Mouse (Mus musculus) liver, embryonic 16.5 days (tissue): ENCODE results near the gene Atn1. TPM values are rescaled to one million over a fixed set of nuclear protein-coding genes. Genes with fewer than 3 reads are reported as not detected.

Source experiments
- ATAC-seq: fragments of 200-750 bp; cut with Nextera tagmentation; 2 replicates; pipeline ENCODE4 v1.8.0; 2017; ENCODE audit warnings: low read depth, mild to moderate bottlenecking, moderate number of reproducible peaks, moderate library complexity
- H3K27ac ChIP-seq: fragments of 300-500 bp; sonication (generic); 2 replicates; pipeline ENCODE4 v1.5.1; 2014; ENCODE audit warnings: mild to moderate bottlenecking, low read length
- H3K27me3 ChIP-seq: fragments of 300-500 bp; sonication (generic); 2 replicates; pipeline ENCODE4 v1.6.1; 2014; ENCODE audit warnings: low read depth, low read length, mixed read lengths; ENCODE audit not compliant: control insufficient read depth, insufficient read depth
- H3K36me3 ChIP-seq: fragments of 300-500 bp; sonication (generic); 2 replicates; pipeline ENCODE4 v1.6.1; 2014; ENCODE audit warnings: mild to moderate bottlenecking; ENCODE audit not compliant: control insufficient read depth, insufficient read depth
- H3K4me1 ChIP-seq: fragments of 300-500 bp; sonication (generic); 2 replicates; pipeline ENCODE4 v1.6.1; 2014; ENCODE audit warnings: low read depth, low read length, mixed read lengths; ENCODE audit not compliant: control insufficient read depth
- H3K4me2 ChIP-seq: fragments of 300-500 bp; sonication (generic); 2 replicates; pipeline ENCODE4 v1.6.1; 2014; ENCODE audit warnings: low read depth, low read length, mixed read lengths
- H3K4me3 ChIP-seq: fragments of 300-500 bp; sonication (generic); 2 replicates; pipeline ENCODE4 v1.5.1; 2014; ENCODE audit warnings: low read depth, mild to moderate bottlenecking, low read length
- H3K9ac ChIP-seq: fragments of 300-500 bp; sonication (generic); 2 replicates; pipeline ENCODE4 v1.6.1; 2014; ENCODE audit warnings: low read depth, low read length
- H3K9me3 ChIP-seq: fragments of 300-500 bp; sonication (generic); replicated peaks from 2 replicates; pipeline ENCODE4 v1.6.1; 2016; ENCODE audit warnings: low read length; ENCODE audit not compliant: control insufficient read depth
- WGBS: fragments of 180-500 bp; shearing (Covaris S2); extraction: QIAGEN DNeasy Blood & Tissue Kit; methylation state at CpG from one replicate; pipeline ENCODE4 v1.1.7; 2014; ENCODE audit not compliant: insufficient replicate concordance; 5-methylcytosine and 5-hydroxymethylcytosine counted together
- polyA plus RNA-seq: library from polyadenylated mRNA; unstranded; fragments of >200 nt; fragmentation: Nextera tagmentation; extraction: Ambion mirVana; gene quantifications from 2 replicates; pipeline ENCODE4 v1.2.1, GENCODE M21; 2015

Gene Atn1
- polyA plus RNA-seq, 1 experiment from 2014 or later = 1.7 TPM

- WGBS = under 1% methylated on average over 84 of the region's 85 CpGs
- peak; percentile 83 for ATAC-seq
- H3K9ac ChIP-seq = peak overlapping the region; percentile 96
Observed at GRCm38 (mm10) chr6:124745490-124746295, 10.6 kb downstream of the Atn1 start.

GRCm38 (mm10) chr6:124744755-124745321, 11.5 kb downstream of the Atn1 start:
- H3K36me3 ChIP-seq = no peaks in the 10 kb centered on the region
- WGBS = 75% methylated on average over 26 of the region's 26 CpGs
- ATAC-seq = no peak
- no peaks in the 10 kb centered on the region for H3K27me3 ChIP-seq
- H3K4me1 ChIP-seq = peaks cover 29% of the 10 kb centered on the region
- peak overlapping the region; percentile 74 for H3K4me3 ChIP-seq
- peak overlapping the region; percentile 35; the same call in 1 of the 2 replicates for H3K9ac ChIP-seq
- 0 out of 2 replicates have a peak overlapping the region, but pooled peaks have one; percentile 10 for H3K27ac ChIP-seq
- peak overlapping the region; percentile 100 for H3K4me2 ChIP-seq
- no peaks in the 10 kb centered on the region for H3K9me3 ChIP-seq

More at GRCm38 (mm10) chr6:124745490-124746295, 10.6 kb downstream of the Atn1 start:
- H3K4me2 ChIP-seq = peak overlapping the region; percentile 100
- peak overlapping the region; percentile 85 for H3K27ac ChIP-seq
- H3K27me3 ChIP-seq = no peaks in the 10 kb centered on the region
- no peaks in the 10 kb centered on the region for H3K9me3 ChIP-seq
- no peaks in the 10 kb centered on the region for H3K36me3 ChIP-seq
- H3K4me1 ChIP-seq = peaks cover 21% of the 10 kb centered on the region
- peak overlapping the region; percentile 74 for H3K4me3 ChIP-seq

GRCm38 (mm10) chr6:124743647-124744046, 12.7 kb downstream of the Atn1 start:
- WGBS = 80% methylated on average over 8 of the region's 8 CpGs
- no peak overlapping the region for H3K4me3 ChIP-seq
- H3K27ac ChIP-seq = no peak overlapping the region
- no peaks in the 10 kb centered on the region for H3K36me3 ChIP-seq
- no peak for ATAC-seq
- no peaks in the 10 kb centered on the region for H3K9me3 ChIP-seq
- no peak overlapping the region for H3K4me2 ChIP-seq
- H3K27me3 ChIP-seq = no peaks in the 10 kb centered on the region
- peaks cover 41% of the 10 kb centered on the region for H3K4me1 ChIP-seq
- no peak overlapping the region for H3K9ac ChIP-seq

GRCm38 (mm10) chr6:124742839-124743514, 13.3 kb downstream of the Atn1 start:
- WGBS = 80% methylated on average over 15 of the region's 15 CpGs
- Histone ChIP-seq H3K4me1 (peaks cover 45% of the 10 kb centered on the region), H3K36me3 (no peaks in the 10 kb centered on the region), H3K27me3 (no peaks in the 10 kb centered on the region), H3K9ac (no peak overlapping the region), H3K9me3 (no peaks in the 10 kb centered on the region), H3K27ac (no peak overlapping the region), H3K4me2 (no peak overlapping the region), H3K4me3 (no peak overlapping the region)
- no peak for ATAC-seq

GRCm38 (mm10) chr6:124741842-124742241, 14.5 kb downstream of the Atn1 start:
- no peaks in the 10 kb centered on the region for H3K36me3 ChIP-seq
- H3K9me3 ChIP-seq = no peaks in the 10 kb centered on the region
- peak overlapping the region; percentile 96 for H3K27ac ChIP-seq
- peaks cover 45% of the 10 kb centered on the region for H3K4me1 ChIP-seq
- WGBS = 82% methylated on average over 3 of the region's 3 CpGs
- peak overlapping the region; percentile 95 for H3K4me2 ChIP-seq
- peak overlapping the region; percentile 70 for H3K4me3 ChIP-seq
- no peaks in the 10 kb centered on the region for H3K27me3 ChIP-seq
- H3K9ac ChIP-seq = peak overlapping the region; percentile 75
- ATAC-seq = no peak

- Histone ChIP-seq H3K4me3 (peak within 1 kb of the TSS; percentile 70), H3K36me3 (no peaks in the 10 kb centered on the region), H3K4me2 (peak within 1 kb of the TSS; percentile 95), H3K4me1 (peaks cover 39% of the 10 kb centered on the region), H3K27me3 (no peaks in the 10 kb centered on the region), H3K27ac (peak within 1 kb of the TSS; percentile 96), H3K9ac (peak within 1 kb of the TSS; percentile 75), H3K9me3 (no peaks in the 10 kb centered on the region)
- WGBS = under 1% methylated on average over 41 of the region's 41 CpGs
- ATAC-seq = peak; percentile 62
Observed at GRCm38 (mm10) chr6:124740888-124741761, 15.2 kb downstream of the Atn1 start, which contains the start of gene Grcc10. TSS of gene Grcc10 (minus strand) at chr6:124741374.

GRCm38 (mm10) chr6:124740211-124740887, 16.0 kb downstream of the Atn1 start:
- Histone ChIP-seq H3K36me3 (no peaks in the 10 kb centered on the region), H3K4me3 (peak overlapping the region; percentile 70), H3K9ac (peak overlapping the region; percentile 75), H3K27ac (peak overlapping the region; percentile 96), H3K4me2 (peak overlapping the region; percentile 95), H3K4me1 (peaks cover 35% of the 10 kb centered on the region), H3K9me3 (no peaks in the 10 kb centered on the region), H3K27me3 (no peaks in the 10 kb centered on the region)
- 0% methylated on average over 29 of the region's 29 CpGs for WGBS
- no peak for ATAC-seq
